Mouse (Mus musculus) heart, embryonic 14.5 days (tissue): ENCODE measurements around the gene Gm4559. TPM values are rescaled to one million over a fixed set of nuclear protein-coding genes. Genes with fewer than 3 reads are reported as not detected.
"Not testable (repeated sequence)": the region's sequence is repeated elsewhere in the genome, so short reads cannot be mapped to it uniquely, and the experiment has no call there.

ENCODE experiments used
- ATAC-seq: fragments of 200-750 bp; cut with Nextera tagmentation; 2 replicates; pipeline ENCODE4 v1.8.0; 2017; ENCODE audit warnings: low read depth, moderate TSS enrichment; ENCODE audit not compliant: insufficient number of reproducible peaks, insufficient read depth, low FRiP score
- H3K27ac ChIP-seq, 2 experiments: fragments of 200-500 bp in 1 of 2; fragments of 300-500 bp in 1 of 2; sonication (generic) in 1 of 2; replicated peaks in 1 of 2; 2 replicates each; pipeline ENCODE4 v1.5.1; 2012 to 2014; ENCODE audit warnings: low read depth in 2 of 2, low read length in 2 of 2, control low read depth in 1 of 2, mild to moderate bottlenecking in 1 of 2, mixed read lengths in 1 of 2; ENCODE audit not compliant: control insufficient read depth in 1 of 2, insufficient read depth in 1 of 2
- H3K27me3 ChIP-seq: fragments of 300-500 bp; sonication (generic); 2 replicates; pipeline ENCODE4 v1.6.1; 2014; ENCODE audit warnings: mild to moderate bottlenecking, low read length, control low read depth; ENCODE audit not compliant: control insufficient read depth, insufficient read depth
- H3K36me3 ChIP-seq: fragments of 300-500 bp; sonication (generic); 2 replicates; pipeline ENCODE4 v1.6.1; 2014; ENCODE audit warnings: mild to moderate bottlenecking, control low read depth, low read length, mixed read lengths; ENCODE audit not compliant: control insufficient read depth, insufficient read depth
- H3K4me1 ChIP-seq, 2 experiments: fragments of 200-500 bp in 1 of 2; fragments of 300-500 bp in 1 of 2; sonication (generic) in 1 of 2; 2 replicates each; pipeline ENCODE4 v1.6.1; 2012 to 2014; ENCODE audit warnings: low read length in 2 of 2, control low read depth in 1 of 2, mixed read lengths in 1 of 2; ENCODE audit not compliant: control insufficient read depth in 2 of 2, insufficient read depth in 2 of 2
- H3K4me2 ChIP-seq: fragments of 300-500 bp; sonication (generic); 2 replicates; pipeline ENCODE4 v1.6.1; 2014; ENCODE audit warnings: mild to moderate bottlenecking, low read length
- H3K4me3 ChIP-seq, 2 experiments: fragments of 200-500 bp in 1 of 2; fragments of 300-500 bp in 1 of 2; sonication (generic) in 1 of 2; 2 replicates each; pipeline ENCODE4 v1.5.1; 2012 to 2014; ENCODE audit warnings: low read length in 2 of 2, mild to moderate bottlenecking in 2 of 2, control low read depth in 1 of 2, low read depth in 1 of 2, moderate library complexity in 1 of 2; ENCODE audit not compliant: control insufficient read depth in 1 of 2, insufficient read depth in 1 of 2
- H3K9ac ChIP-seq: fragments of 300-500 bp; sonication (generic); 2 replicates; pipeline ENCODE4 v1.6.1; 2014; ENCODE audit warnings: mild to moderate bottlenecking, low read length
- H3K9me3 ChIP-seq: fragments of 300-500 bp; sonication (generic); 2 replicates; pipeline ENCODE4 v1.6.1; 2016; ENCODE audit warnings: low read length, control low read depth; ENCODE audit not compliant: control insufficient read depth
- WGBS: fragments of 180-500 bp; shearing (Covaris S2); extraction: QIAGEN DNeasy Blood & Tissue Kit; methylation state at CpG from one replicate; pipeline ENCODE4 v1.1.7; 2014; 5-methylcytosine and 5-hydroxymethylcytosine counted together
- polyA plus RNA-seq: library from polyadenylated mRNA; unstranded; fragments of >200 nt; fragmentation: Nextera tagmentation; extraction: Ambion mirVana; gene quantifications from 2 replicates; pipeline ENCODE4 v1.2.1, GENCODE M21; 2014

The Gm4559 gene
- not detected in 2 replicates for polyA plus RNA-seq

DNA sequence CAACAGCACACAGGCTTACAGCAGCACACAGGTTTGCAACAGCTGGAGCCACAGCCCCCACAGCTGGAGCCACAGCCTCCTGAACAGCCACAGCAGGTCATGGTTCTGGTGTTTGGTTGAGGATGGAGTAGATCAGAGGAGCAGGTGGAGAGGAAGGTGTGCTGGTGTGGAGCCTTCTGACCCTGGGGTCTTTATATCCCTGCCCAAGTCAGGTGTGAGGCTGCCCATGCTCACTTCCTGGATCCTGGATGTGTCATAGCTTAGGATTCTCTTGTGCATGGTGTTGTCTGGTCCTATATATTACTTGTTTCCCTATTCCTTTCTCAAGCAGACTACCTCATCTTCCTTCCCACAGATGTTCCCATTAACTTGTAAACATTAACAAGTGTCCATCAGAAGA lies at the start of gene Gm4559:
Gm4559 (minus strand) TSS at position 101 of the 400 bp plus-strand sequence.
- H3K4me3 ChIP-seq, H3K36me3 ChIP-seq, H3K9me3 ChIP-seq, H3K9ac ChIP-seq, H3K4me2 ChIP-seq, ATAC-seq, H3K4me1 ChIP-seq, H3K27me3 ChIP-seq, H3K27ac ChIP-seq: not testable (repeated sequence)

DNA sequence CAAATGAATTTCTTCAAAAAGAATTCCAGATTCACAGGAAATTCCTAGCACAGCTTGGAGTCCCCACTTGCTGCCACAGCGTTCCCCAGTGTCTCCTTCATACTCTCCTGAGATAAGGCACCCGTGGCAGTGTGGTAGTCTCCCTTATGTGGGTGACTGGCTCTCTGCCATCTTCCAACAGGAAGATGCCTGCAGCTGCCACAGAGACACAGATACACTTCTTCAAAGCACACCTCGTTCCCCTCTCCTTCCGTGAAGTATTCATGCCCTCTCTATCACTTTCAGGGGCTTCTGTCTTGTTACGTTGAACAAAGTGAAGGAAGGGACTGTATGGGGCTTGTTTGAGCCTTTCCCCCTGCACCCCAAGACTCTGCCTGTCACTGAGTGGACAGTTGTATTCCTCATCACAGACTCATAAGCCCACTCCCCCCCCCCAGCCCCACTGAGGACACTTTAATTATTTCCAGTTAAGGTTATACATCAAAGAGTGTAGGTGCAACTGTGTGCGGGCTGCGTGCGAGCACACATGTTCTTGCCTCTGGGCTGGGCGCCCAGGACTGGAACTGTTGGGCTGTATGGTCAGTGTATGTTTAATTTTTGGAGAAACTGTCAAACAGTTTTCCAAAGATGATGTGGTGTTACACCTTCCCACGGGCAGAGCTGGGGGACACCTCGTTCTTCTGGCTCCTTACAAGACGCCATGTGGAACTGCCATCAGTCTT lies 49.4 kb upstream of the Gm4559 start:
- 76% methylated on average over 12 of the region's 12 CpGs for WGBS
- Histone ChIP-seq H3K4me2 (no peak overlapping the region), H3K27me3 (no peaks in the 10 kb centered on the region), H3K4me3 (no peak overlapping the region), H3K27ac (no peak overlapping the region), H3K9ac (no peak overlapping the region), H3K36me3 (no peaks in the 10 kb centered on the region), H3K9me3 (no peaks in the 10 kb centered on the region), H3K4me1 (peaks cover 15 to 27% of the 10 kb centered on the region in 2 experiments)
- no peak for ATAC-seq

DNA sequence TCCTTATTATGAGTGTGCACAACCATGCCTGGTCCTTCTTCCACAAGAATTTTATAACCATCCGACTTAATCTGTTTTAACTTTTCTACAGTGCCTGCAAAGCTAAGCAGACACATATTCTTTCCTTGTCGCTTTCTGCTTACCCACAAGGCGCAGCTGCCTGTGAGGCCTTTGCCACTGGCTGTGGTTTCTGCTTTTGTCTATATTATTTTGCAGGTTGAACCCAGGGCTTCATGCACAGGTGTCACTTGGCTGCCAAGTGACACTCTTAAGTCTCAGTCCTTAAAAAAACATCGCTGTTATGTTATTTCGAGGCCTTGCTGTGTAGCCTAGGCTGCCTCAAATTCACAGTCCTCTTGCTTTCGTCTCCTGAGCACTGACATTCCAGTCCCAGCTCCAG lies 48.5 kb upstream of the Gm4559 start:
- ATAC-seq: no peak
- Histone ChIP-seq H3K36me3 (no peaks in the 10 kb centered on the region), H3K4me1 (peaks cover 16 to 31% of the 10 kb centered on the region in 2 experiments), H3K4me2 (no peak overlapping the region), H3K4me3 (no peak overlapping the region), H3K27ac (no peak overlapping the region), H3K9me3 (no peaks in the 10 kb centered on the region), H3K27me3 (no peaks in the 10 kb centered on the region), H3K9ac (no peak overlapping the region)
- WGBS: 83% methylated on average over 6 of the region's 6 CpGs

DNA sequence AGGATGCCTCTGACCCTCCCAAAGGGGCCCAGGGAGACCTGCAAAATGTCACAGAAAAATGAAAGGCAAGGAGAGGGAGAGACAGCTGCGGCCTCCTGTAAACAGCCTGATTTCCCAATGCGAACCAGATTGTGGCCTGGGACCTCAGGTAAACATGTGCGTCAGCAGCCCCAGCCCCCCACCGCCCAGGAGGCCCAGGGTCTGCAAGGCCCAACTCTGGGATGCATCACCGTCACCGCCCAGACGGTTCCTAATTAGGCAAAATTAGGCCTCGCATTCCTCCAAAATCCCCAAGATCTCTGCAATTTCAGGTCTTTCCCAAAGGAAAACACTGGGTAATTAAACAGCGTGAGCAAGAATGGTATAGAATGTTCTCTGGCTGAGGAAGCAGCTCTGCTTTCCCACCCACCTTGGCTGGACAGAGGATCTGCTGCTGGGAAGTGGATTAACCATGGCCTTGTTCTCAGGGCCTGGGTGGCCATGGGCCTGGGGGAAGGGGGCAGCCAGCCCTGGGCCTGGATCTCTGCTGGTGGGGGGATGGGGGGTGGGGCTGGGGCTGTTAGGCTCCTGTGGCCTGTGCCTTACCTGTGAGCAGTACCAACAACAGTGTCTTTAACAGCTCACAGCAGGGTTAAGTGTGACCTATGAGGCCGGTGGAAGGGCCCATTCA lies 47.6 kb upstream of the Gm4559 start:
- H3K4me2 ChIP-seq, H3K36me3 ChIP-seq, ATAC-seq, H3K27me3 ChIP-seq, H3K9me3 ChIP-seq, H3K9ac ChIP-seq, H3K4me3 ChIP-seq: not testable (repeated sequence)
- peaks cover 19 to 32% of the 10 kb centered on the region in 2 experiments for H3K4me1 ChIP-seq
- WGBS: 71% methylated on average over 4 of the region's 10 CpGs
- peak overlapping the region in 1 of 2 experiments; percentile 9; a peak in 1 of 4 replicates for H3K27ac ChIP-seq

DNA sequence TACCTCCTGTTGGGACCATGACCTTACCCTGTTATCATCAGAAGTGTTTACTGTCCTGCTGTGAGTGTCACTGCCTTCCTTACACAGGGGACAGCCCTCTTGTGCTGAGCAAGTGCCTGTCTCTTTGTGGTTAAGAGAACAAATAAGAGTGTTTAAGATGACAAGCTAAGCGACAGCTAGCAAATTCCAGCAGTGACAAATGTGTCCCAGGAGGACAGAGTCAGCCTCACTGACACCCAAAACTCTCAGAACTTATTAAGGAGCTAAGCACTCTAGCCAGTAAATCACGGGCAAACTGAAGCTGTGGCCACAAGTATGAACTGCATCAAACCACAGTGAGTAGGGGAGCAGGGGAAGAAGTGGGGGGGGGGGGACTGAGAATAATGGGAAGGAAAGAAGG lies 46.7 kb upstream of the Gm4559 start:
- peak overlapping the region in 1 of 2 experiments; percentile 48; a peak in 2 of 4 replicates for H3K27ac ChIP-seq
- H3K9me3 ChIP-seq: no peaks in the 10 kb centered on the region
- no peaks in the 10 kb centered on the region for H3K27me3 ChIP-seq
- H3K4me3 ChIP-seq: no peak overlapping the region
- H3K9ac ChIP-seq: peak overlapping the region; percentile 12; the same call in 1 of the 2 replicates
- no peaks in the 10 kb centered on the region for H3K36me3 ChIP-seq
- 22% methylated on average over 2 of the region's 2 CpGs for WGBS
- no peak overlapping the region for H3K4me2 ChIP-seq
- ATAC-seq: no peak
- H3K4me1 ChIP-seq: peaks cover 18 to 30% of the 10 kb centered on the region in 2 experiments

DNA sequence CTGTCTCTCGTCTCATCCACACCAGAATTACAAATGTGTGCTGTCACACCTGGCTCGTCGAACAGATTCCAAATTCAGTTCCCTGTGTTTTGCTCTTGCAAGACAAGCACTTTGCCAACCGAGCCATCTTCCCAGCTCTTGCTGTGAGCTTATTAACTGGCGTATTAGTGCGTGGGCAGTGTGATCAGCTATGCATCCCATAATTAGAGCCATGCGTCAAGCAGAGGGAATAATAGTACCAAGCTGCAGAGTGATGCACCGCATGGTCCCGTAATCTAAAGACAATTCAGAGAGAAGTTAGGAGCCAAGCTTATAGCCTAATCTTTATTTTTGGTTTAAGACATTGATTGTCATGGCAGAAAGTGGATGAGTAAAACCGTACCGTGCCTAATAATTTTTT lies 45.0 kb upstream of the Gm4559 start:
- Histone ChIP-seq H3K36me3 (no peaks in the 10 kb centered on the region), H3K4me2 (no peak overlapping the region), H3K27me3 (no peaks in the 10 kb centered on the region), H3K27ac (no peak overlapping the region), H3K4me3 (no peak overlapping the region), H3K4me1 (peaks cover 18 to 30% of the 10 kb centered on the region in 2 experiments), H3K9me3 (no peaks in the 10 kb centered on the region), H3K9ac (no peak overlapping the region)
- 91% methylated on average over 11 of the region's 11 CpGs for WGBS
- ATAC-seq: no peak

DNA sequence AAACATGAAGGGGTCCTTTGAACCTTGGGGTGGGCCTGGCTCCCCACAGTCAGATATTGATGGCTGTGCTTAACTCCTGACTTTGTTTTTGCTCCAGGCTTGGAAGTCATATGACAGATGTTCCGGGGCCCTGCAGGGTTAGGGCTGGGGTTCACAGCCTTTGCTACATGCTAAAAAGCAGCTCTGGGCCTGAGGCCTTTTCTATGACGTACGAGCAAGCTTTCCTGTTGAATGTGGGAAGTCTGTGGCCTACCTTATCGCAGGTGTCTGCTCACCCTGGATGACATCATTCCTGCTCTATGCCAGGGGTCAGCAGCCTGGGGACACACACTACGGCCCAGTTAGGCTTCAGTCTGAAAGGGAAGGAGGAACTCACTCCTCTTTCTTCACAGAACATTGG lies 43.1 kb upstream of the Gm4559 start:
- Histone ChIP-seq H3K27me3 (no peaks in the 10 kb centered on the region), H3K9ac (no peak overlapping the region), H3K36me3 (no peaks in the 10 kb centered on the region), H3K9me3 (no peaks in the 10 kb centered on the region), H3K4me2 (no peak overlapping the region), H3K4me3 (no peak overlapping the region), H3K27ac (no peak overlapping the region), H3K4me1 (peaks cover 18 to 30% of the 10 kb centered on the region in 2 experiments)
- ATAC-seq: no peak
- 63% methylated on average over 5 of the region's 5 CpGs for WGBS
